Mouse (Mus musculus): ENCODE measurements around the gene Tmigd1. TPM values are rescaled to one million over a fixed set of nuclear protein-coding genes. Genes with fewer than 3 reads are reported as not detected.

The Tmigd1 gene
- polyA plus RNA-seq (2014; fragmentation: Nextera tagmentation; extraction: Ambion mirVana): not detected in 2 replicates

- no peak within 1 kb of the TSS for H3K27ac ChIP-seq (replicated peaks; ENCODE audit: low read depth, low read length)
- no peaks in the 10 kb centered on the region for H3K9me3 ChIP-seq (ENCODE audit: control insufficient read depth, low read length)
- H3K36me3 ChIP-seq (ENCODE audit: control insufficient read depth, insufficient read depth, low read length): no peaks in the 10 kb centered on the region
- no peak for DNase-seq (ENCODE audit: low spot score)
- H3K27me3 ChIP-seq (ENCODE audit: control insufficient read depth, insufficient read depth, low read length): no peaks in the 10 kb centered on the region
- H3K4me3 ChIP-seq (ENCODE audit: low read depth, low read length): no peak within 1 kb of the TSS
- H3K4me2 ChIP-seq (ENCODE audit: low read depth, severe bottlenecking): no peak within 1 kb of the TSS
- no peak within 1 kb of the TSS for H3K9ac ChIP-seq (ENCODE audit: low read length)
- ATAC-seq (ENCODE audit: insufficient number of reproducible peaks, low FRiP score, low TSS enrichment, low read depth): no peak
- no peaks in the 10 kb centered on the region for H3K4me1 ChIP-seq (ENCODE audit: control insufficient read depth, insufficient read depth, low read length)
- WGBS: 78% methylated on average over 7 of the region's 7 CpGs
These were observed at the start of gene Tmigd1 for GRCm38 (mm10) chr11:76901579-76902361. Gene Tmigd1 (plus strand): TSS chr11:76902159.

- DNase-seq (ENCODE audit: low spot score) (no peak), ATAC-seq (ENCODE audit: insufficient number of reproducible peaks, low FRiP score, low TSS enrichment, low read depth) (no peak)
- Histone ChIP-seq H3K4me2 (ENCODE audit: low read depth, severe bottlenecking) (no peak overlapping the region), H3K27me3 (ENCODE audit: control insufficient read depth, insufficient read depth, low read length) (no peaks in the 10 kb centered on the region), H3K27ac (replicated peaks; ENCODE audit: low read depth, low read length) (no peak overlapping the region), H3K9me3 (ENCODE audit: control insufficient read depth, low read length) (no peaks in the 10 kb centered on the region), H3K9ac (ENCODE audit: low read length) (no peak overlapping the region), H3K4me1 (ENCODE audit: control insufficient read depth, insufficient read depth, low read length) (no peaks in the 10 kb centered on the region), H3K36me3 (ENCODE audit: control insufficient read depth, insufficient read depth, low read length) (no peaks in the 10 kb centered on the region), H3K4me3 (ENCODE audit: low read depth, low read length) (no peak overlapping the region)
- 80% methylated on average over 17 of the region's 17 CpGs for WGBS
These were observed 47.3 kb upstream of the Tmigd1 start for GRCm38 (mm10) chr11:76854475-76855341.

GRCm38 (mm10) chr11:76856601-76857000 is 45.4 kb upstream of the Tmigd1 start:
- Histone ChIP-seq H3K4me3 (ENCODE audit: low read depth, low read length) (no peak overlapping the region), H3K9me3 (ENCODE audit: control insufficient read depth, low read length) (no peaks in the 10 kb centered on the region), H3K9ac (ENCODE audit: low read length) (no peak overlapping the region), H3K4me1 (ENCODE audit: control insufficient read depth, insufficient read depth, low read length) (no peaks in the 10 kb centered on the region), H3K27me3 (ENCODE audit: control insufficient read depth, insufficient read depth, low read length) (no peaks in the 10 kb centered on the region), H3K4me2 (ENCODE audit: low read depth, severe bottlenecking) (no peak overlapping the region), H3K27ac (replicated peaks; ENCODE audit: low read depth, low read length) (no peak overlapping the region), H3K36me3 (ENCODE audit: control insufficient read depth, insufficient read depth, low read length) (no peaks in the 10 kb centered on the region)
- WGBS: 92% methylated on average over 2 of the region's 2 CpGs
- DNase-seq (ENCODE audit: low spot score): no peak
- no peak for ATAC-seq (ENCODE audit: insufficient number of reproducible peaks, low FRiP score, low TSS enrichment, low read depth)

GRCm38 (mm10) chr11:76857111-76857510 is 44.8 kb upstream of the Tmigd1 start:
- Histone ChIP-seq H3K4me2 (ENCODE audit: low read depth, severe bottlenecking) (no peak overlapping the region), H3K4me1 (ENCODE audit: control insufficient read depth, insufficient read depth, low read length) (no peaks in the 10 kb centered on the region), H3K27me3 (ENCODE audit: control insufficient read depth, insufficient read depth, low read length) (no peaks in the 10 kb centered on the region), H3K4me3 (ENCODE audit: low read depth, low read length) (no peak overlapping the region), H3K36me3 (ENCODE audit: control insufficient read depth, insufficient read depth, low read length) (no peaks in the 10 kb centered on the region), H3K27ac (replicated peaks; ENCODE audit: low read depth, low read length) (no peak overlapping the region), H3K9me3 (ENCODE audit: control insufficient read depth, low read length) (no peaks in the 10 kb centered on the region), H3K9ac (ENCODE audit: low read length) (no peak overlapping the region)
- 86% methylated on average over 7 of the region's 7 CpGs for WGBS
- ATAC-seq (ENCODE audit: insufficient number of reproducible peaks, low FRiP score, low TSS enrichment, low read depth) (no peak), DNase-seq (ENCODE audit: low spot score) (no peak)

GRCm38 (mm10) chr11:76858781-76859180 is 43.2 kb upstream of the Tmigd1 start:
- Histone ChIP-seq H3K36me3 (ENCODE audit: control insufficient read depth, insufficient read depth, low read length) (no peaks in the 10 kb centered on the region), H3K4me2 (ENCODE audit: low read depth, severe bottlenecking) (no peak overlapping the region), H3K4me1 (ENCODE audit: control insufficient read depth, insufficient read depth, low read length) (no peaks in the 10 kb centered on the region), H3K9me3 (ENCODE audit: control insufficient read depth, low read length) (no peaks in the 10 kb centered on the region), H3K27ac (replicated peaks; ENCODE audit: low read depth, low read length) (no peak overlapping the region), H3K4me3 (ENCODE audit: low read depth, low read length) (no peak overlapping the region), H3K27me3 (ENCODE audit: control insufficient read depth, insufficient read depth, low read length) (no peaks in the 10 kb centered on the region), H3K9ac (ENCODE audit: low read length) (no peak overlapping the region)
- 71% methylated on average over 5 of the region's 5 CpGs for WGBS
- DNase-seq (ENCODE audit: low spot score) (no peak), ATAC-seq (ENCODE audit: insufficient number of reproducible peaks, low FRiP score, low TSS enrichment, low read depth) (no peak)

- no peaks in the 10 kb centered on the region for H3K4me1 ChIP-seq (ENCODE audit: control insufficient read depth, insufficient read depth, low read length)
- no peak for ATAC-seq (ENCODE audit: insufficient number of reproducible peaks, low FRiP score, low TSS enrichment, low read depth)
- no peak for DNase-seq (ENCODE audit: low spot score)
- H3K36me3 ChIP-seq (ENCODE audit: control insufficient read depth, insufficient read depth, low read length): no peaks in the 10 kb centered on the region
- H3K4me3 ChIP-seq (ENCODE audit: low read depth, low read length): no peak overlapping the region
- H3K4me2 ChIP-seq (ENCODE audit: low read depth, severe bottlenecking): no peak overlapping the region
- WGBS: 82% methylated on average over 5 of the region's 5 CpGs
- no peak overlapping the region for H3K27ac ChIP-seq (replicated peaks; ENCODE audit: low read depth, low read length)
- H3K9ac ChIP-seq (ENCODE audit: low read length): no peak overlapping the region
- no peaks in the 10 kb centered on the region for H3K27me3 ChIP-seq (ENCODE audit: control insufficient read depth, insufficient read depth, low read length)
- no peaks in the 10 kb centered on the region for H3K9me3 ChIP-seq (ENCODE audit: control insufficient read depth, low read length)
These were observed 42.7 kb upstream of the Tmigd1 start for GRCm38 (mm10) chr11:76859261-76859660.

- no peaks in the 10 kb centered on the region for H3K27me3 ChIP-seq (ENCODE audit: control insufficient read depth, insufficient read depth, low read length)
- no peaks in the 10 kb centered on the region for H3K36me3 ChIP-seq (ENCODE audit: control insufficient read depth, insufficient read depth, low read length)
- H3K4me2 ChIP-seq (ENCODE audit: low read depth, severe bottlenecking): no peak overlapping the region
- 96% methylated on average over 3 of the region's 3 CpGs for WGBS
- H3K27ac ChIP-seq (replicated peaks; ENCODE audit: low read depth, low read length): no peak overlapping the region
- no peaks in the 10 kb centered on the region for H3K4me1 ChIP-seq (ENCODE audit: control insufficient read depth, insufficient read depth, low read length)
- DNase-seq (ENCODE audit: low spot score): no peak
- ATAC-seq (ENCODE audit: insufficient number of reproducible peaks, low FRiP score, low TSS enrichment, low read depth): no peak
- H3K4me3 ChIP-seq (ENCODE audit: low read depth, low read length): no peak overlapping the region
- no peaks in the 10 kb centered on the region for H3K9me3 ChIP-seq (ENCODE audit: control insufficient read depth, low read length)
- no peak overlapping the region for H3K9ac ChIP-seq (ENCODE audit: low read length)
These were observed 40.8 kb upstream of the Tmigd1 start for GRCm38 (mm10) chr11:76861185-76861584.

- no peak overlapping the region for H3K27ac ChIP-seq (replicated peaks; ENCODE audit: low read depth, low read length)
- H3K4me3 ChIP-seq (ENCODE audit: low read depth, low read length): no peak overlapping the region
- DNase-seq (ENCODE audit: low spot score) (no peak), ATAC-seq (ENCODE audit: insufficient number of reproducible peaks, low FRiP score, low TSS enrichment, low read depth) (no peak)
- no peaks in the 10 kb centered on the region for H3K36me3 ChIP-seq (ENCODE audit: control insufficient read depth, insufficient read depth, low read length)
- H3K9ac ChIP-seq (ENCODE audit: low read length): no peak overlapping the region
- H3K4me1 ChIP-seq (ENCODE audit: control insufficient read depth, insufficient read depth, low read length): no peaks in the 10 kb centered on the region
- no peaks in the 10 kb centered on the region for H3K27me3 ChIP-seq (ENCODE audit: control insufficient read depth, insufficient read depth, low read length)
- no peak overlapping the region for H3K4me2 ChIP-seq (ENCODE audit: low read depth, severe bottlenecking)
- H3K9me3 ChIP-seq (ENCODE audit: control insufficient read depth, low read length): no peaks in the 10 kb centered on the region
- 75% methylated on average over 11 of the region's 11 CpGs for WGBS
These were observed 29.3 kb upstream of the Tmigd1 start for GRCm38 (mm10) chr11:76872556-76873234.
